Comparison of ENCODE assay signal across 13 mouse cellular contexts in the genomic region with DNA sequence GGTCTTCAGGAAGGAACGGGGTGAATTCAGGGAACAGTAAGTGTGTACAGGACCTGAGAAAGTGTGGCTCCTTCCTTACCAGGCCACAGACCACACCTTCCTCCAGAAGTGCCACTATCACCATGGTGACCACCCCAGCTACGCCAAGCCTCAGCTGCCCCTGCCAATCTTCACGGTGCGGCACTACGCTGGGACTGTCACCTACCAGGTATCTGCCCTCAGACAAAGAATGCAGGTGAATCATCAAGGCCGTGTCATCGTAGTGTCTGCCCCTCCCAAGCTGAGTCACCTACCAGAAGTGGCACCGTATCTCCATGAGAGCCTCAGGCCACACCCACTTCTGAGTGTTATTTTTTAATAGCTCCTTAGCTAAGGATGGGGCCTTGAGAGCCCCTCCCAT. TPM values are rescaled to one million over a fixed set of nuclear protein-coding genes. Genes with fewer than 3 reads are reported as not detected.
DNase-seq lines count a peak whose midpoint lies in the region; ATAC-seq and TF ChIP-seq lines count a peak whose summit lies in the region.
"Had no signal": no experiment of that assay in that cellular context is flagged by ENCODE, and none has a peak within 500 bp of the region (broad histone marks: within the 10 kb centered on the region; RNA-seq: fewer than 3 reads in every experiment).

No protein-coding gene starts in this region.

- WGBS in liver, embryonic 14.5 days (ENCODE audit: insufficient replicate concordance): 44% methylated on average over 8 of the region's 8 CpGs
- WGBS in heart, embryonic 10.5 days: 72% methylated on average over 8 of the region's 8 CpGs

- no peak overlapping the region for H3K27ac ChIP-seq in liver, embryonic 14.5 days
- H3K27ac ChIP-seq in heart, embryonic 10.5 days: no peak overlapping the region
- no peak overlapping the region for H3K27ac ChIP-seq in left cerebral cortex, adult 2 months
- H3K27ac ChIP-seq: kidney, postnatal 0 days; limb, embryonic 15.5 days had no signal

- ATAC-seq in liver, embryonic 14.5 days (ENCODE audit: insufficient read depth): peak; percentile 31
- peak; percentile 75 for ATAC-seq in megakaryocyte progenitor cell, adult 5-6 weeks (replicated peaks; ENCODE audit: poor library complexity)
- ATAC-seq: Patski had no signal

- intact Hi-C loops in left cerebral cortex, adult 2 months (cut with DNase I): no loop called here

- no peaks in the 10 kb centered on the region for H3K36me3 ChIP-seq in liver, embryonic 14.5 days (replicated peaks; ENCODE audit: control insufficient read depth, insufficient read depth, low read depth)
- no peaks in the 10 kb centered on the region for H3K36me3 ChIP-seq in heart, embryonic 10.5 days
- H3K36me3 ChIP-seq: limb, embryonic 15.5 days had no signal

- H3K27me3 ChIP-seq in liver, embryonic 14.5 days (ENCODE audit: control insufficient read depth, insufficient read depth, low read length): no peaks in the 10 kb centered on the region
- H3K27me3 ChIP-seq in heart, embryonic 10.5 days (ENCODE audit: insufficient read depth, poor library complexity, severe bottlenecking): peaks cover 8% of the 10 kb centered on the region; the same call in 1 of the 2 replicates
- H3K27me3 ChIP-seq: limb, embryonic 15.5 days; Patski had no signal

- H3K4me3 ChIP-seq in liver, embryonic 14.5 days (ENCODE audit: insufficient read depth in 1 of 2, low read depth in 2 of 2, low read length in 2 of 2): no peak overlapping the region
- H3K4me3 ChIP-seq in heart, embryonic 10.5 days: no peak overlapping the region
- no peak overlapping the region for H3K4me3 ChIP-seq in left cerebral cortex, adult 2 months
- H3K4me3 ChIP-seq: limb, embryonic 15.5 days had no signal

- H3K4me2 ChIP-seq in liver, embryonic 14.5 days (ENCODE audit: low read depth): no peak overlapping the region
- H3K4me2 ChIP-seq: limb, embryonic 15.5 days had no signal

- H3K4me1 ChIP-seq in liver, embryonic 14.5 days (replicated peaks; ENCODE audit: control insufficient read depth in 2 of 2, insufficient read depth in 2 of 2, low read length in 1 of 2): peaks cover 6 to 17% of the 10 kb centered on the region in 2 experiments; a peak in 3 of 4 replicates
- peaks cover 31% of the 10 kb centered on the region for H3K4me1 ChIP-seq in heart, embryonic 10.5 days
- H3K4me1 ChIP-seq: limb, embryonic 15.5 days had no signal

- no peak overlapping the region for H3K9ac ChIP-seq in liver, embryonic 14.5 days (replicated peaks)
- H3K9ac ChIP-seq: limb, embryonic 15.5 days had no signal

- no peaks in the 10 kb centered on the region for H3K9me3 ChIP-seq in liver, embryonic 14.5 days (ENCODE audit: control insufficient read depth, low read length)
- H3K9me3 ChIP-seq in heart, embryonic 10.5 days: no peaks in the 10 kb centered on the region
- H3K9me3 ChIP-seq: limb, embryonic 15.5 days had no signal

- peak; percentile 47 for DNase-seq in CD4-positive helper T cell, adult 2 months (ENCODE audit: low read depth, low spot score)
- DNase-seq in c-Kit-positive CD71-positive TER-119-positive erythroid progenitor cells, embryonic 14.5 days (ENCODE audit: low spot score): peak; percentile 47
- DNase-seq in liver, embryonic 14.5 days (ENCODE audit: low read depth in 3 of 3, low spot score in 3 of 3): peak; percentile 29 to 52 (median 37)
- DNase-seq in heart, embryonic 10.5 days (ENCODE audit: low spot score): no peak
- no peak for DNase-seq in left cerebral cortex, adult 2 months (ENCODE audit: extremely low spot score in 1 of 2, low spot score in 2 of 2)
- DNase-seq in left cerebral cortex, adult 9 months (ENCODE audit: low spot score in 2 of 2): no peak
- DNase-seq: thymus, adult 2 months had no signal

- no peak for TF ChIP-seq EP300 in liver, embryonic 14.5 days (IDR thresholded peaks at IDR 0.05; ENCODE audit: low read depth)

- no peak for TF ChIP-seq CTCF in liver, embryonic 14.5 days (IDR thresholded peaks at IDR 0.05; ENCODE audit: low read depth)
- TF ChIP-seq CTCF in left cerebral cortex, adult 2 months (IDR thresholded peaks at IDR 0.05): no peak

RNA-seq across cellular contexts. Expression of a gene that starts 11.2 kb away (rescaled TPM):
- 0.36 and 0.42 TPM in 2 replicates for polyA plus RNA-seq in liver, embryonic 14.5 days (2012; rRNA removed)
- polyA plus RNA-seq in liver, embryonic 14.5 days (2014; fragmentation: Nextera tagmentation; extraction: Ambion mirVana): 0.09 and 0.29 TPM in 2 replicates
- 2.6 and 5.5 TPM in 2 replicates for total RNA-seq in megakaryocyte progenitor cell, adult 5-6 weeks (2015)
- total RNA-seq in megakaryocyte progenitor cell, adult 5-6 weeks (2017): 1.6 and 5.1 TPM in 2 replicates
- polyA plus RNA-seq in heart, embryonic 10.5 days (2016; fragmentation: Nextera tagmentation; extraction: Ambion mirVana): 0.23 and 0.31 TPM in 2 replicates
- total RNA-seq in left cerebral cortex, adult 2 months (2021): under 1 TPM; 0.36 to 0.79 TPM

RNA-seq across cellular contexts. Expression of a gene that starts 30.4 kb away (rescaled TPM):
- polyA plus RNA-seq in liver, embryonic 14.5 days (2012; rRNA removed): 20.6 and 25.1 TPM in 2 replicates
- 45.3 and 48.8 TPM in 2 replicates for polyA plus RNA-seq in liver, embryonic 14.5 days (2014; fragmentation: Nextera tagmentation; extraction: Ambion mirVana)
- 4.9 and 8.7 TPM in 2 replicates for total RNA-seq in megakaryocyte progenitor cell, adult 5-6 weeks (2015)
- total RNA-seq in megakaryocyte progenitor cell, adult 5-6 weeks (2017): 2.8 and 8.2 TPM in 2 replicates
- 13.7 and 17.9 TPM in 2 replicates for polyA plus RNA-seq in heart, embryonic 10.5 days (2016; fragmentation: Nextera tagmentation; extraction: Ambion mirVana)
- under 1 TPM in 1 of 2 experiments, not detected in 1; 0.52 TPM for total RNA-seq in left cerebral cortex, adult 2 months (2021)

RNA-seq across cellular contexts. Expression of a gene that starts 42.4 kb away (rescaled TPM):
- polyA plus RNA-seq in liver, embryonic 14.5 days (2012; rRNA removed): 1.5 and 1.8 TPM in 2 replicates
- polyA plus RNA-seq in liver, embryonic 14.5 days (2014; fragmentation: Nextera tagmentation; extraction: Ambion mirVana): 2.0 and 2.2 TPM in 2 replicates
- total RNA-seq in megakaryocyte progenitor cell, adult 5-6 weeks (2015): 0.57 and 1.0 TPM in 2 replicates
- 0.37 and 1.2 TPM in 2 replicates for total RNA-seq in megakaryocyte progenitor cell, adult 5-6 weeks (2017)
- polyA plus RNA-seq in heart, embryonic 10.5 days (2016; fragmentation: Nextera tagmentation; extraction: Ambion mirVana): 1.6 and 1.7 TPM in 2 replicates
- total RNA-seq in left cerebral cortex, adult 2 months (2021): not detected
- polyA plus RNA-seq: brain, embryonic 14.5 days; neural tube, embryonic 11.5 days had no signal

RNA-seq across cellular contexts. Expression of a gene that starts 45.5 kb away (rescaled TPM):
- polyA plus RNA-seq in liver, embryonic 14.5 days (2012; rRNA removed): 9.4 and 10.5 TPM in 2 replicates
- polyA plus RNA-seq in liver, embryonic 14.5 days (2014; fragmentation: Nextera tagmentation; extraction: Ambion mirVana): 7.5 and 9.3 TPM in 2 replicates
- total RNA-seq in megakaryocyte progenitor cell, adult 5-6 weeks (2015): 3.3 and 4.1 TPM in 2 replicates
- 3.0 and 4.8 TPM in 2 replicates for total RNA-seq in megakaryocyte progenitor cell, adult 5-6 weeks (2017)
- polyA plus RNA-seq in heart, embryonic 10.5 days (2016; fragmentation: Nextera tagmentation; extraction: Ambion mirVana): 35.0 and 40.8 TPM in 2 replicates
- total RNA-seq in left cerebral cortex, adult 2 months (2021): 1 to 10 TPM; 2.3 to 3.6 TPM

RNA-seq across cellular contexts. Expression of a gene that starts 54.9 kb away (rescaled TPM):
- 12.4 and 12.9 TPM in 2 replicates for polyA plus RNA-seq in liver, embryonic 14.5 days (2012; rRNA removed)
- polyA plus RNA-seq in liver, embryonic 14.5 days (2014; fragmentation: Nextera tagmentation; extraction: Ambion mirVana): 9.7 and 12.4 TPM in 2 replicates
- 4.0 and 9.0 TPM in 2 replicates for total RNA-seq in megakaryocyte progenitor cell, adult 5-6 weeks (2015)
- 10.9 and 15.0 TPM in 2 replicates for total RNA-seq in megakaryocyte progenitor cell, adult 5-6 weeks (2017)
- 39.1 and 41.7 TPM in 2 replicates for polyA plus RNA-seq in heart, embryonic 10.5 days (2016; fragmentation: Nextera tagmentation; extraction: Ambion mirVana)
- 10 to 100 TPM; 12.4 to 14.2 TPM for total RNA-seq in left cerebral cortex, adult 2 months (2021)

Comparison
In these comparisons a context has a peak if more than half of its experiments do, and no peak if none do; other contexts are left out.
1. DNase-seq: peak in CD4-positive helper T cell, adult 2 months (single experiment), c-Kit-positive CD71-positive TER-119-positive erythroid progenitor cells, embryonic 14.5 days (single experiment) and liver, embryonic 14.5 days (3 of 3); none in heart, embryonic 10.5 days (single experiment), left cerebral cortex, adult 2 months (0 of 2) and left cerebral cortex, adult 9 months (0 of 2).